Mouse (Mus musculus) MEL (cell line): ENCODE results near the gene Cbln3. TPM values are rescaled to one million over a fixed set of nuclear protein-coding genes. Genes with fewer than 3 reads are reported as not detected.

Experiments used
- DNase-seq: peaks from one replicate; pipeline ENCODE4 v3.0.0; 2011; ENCODE audit warnings: low read depth, low spot score
- H3K27ac ChIP-seq: 2 replicates; pipeline ENCODE4 v1.5.1; 2012; ENCODE audit warnings: low read depth, mild to moderate bottlenecking, control low read depth, low read length, moderate library complexity; ENCODE audit not compliant: control insufficient read depth
- H3K27me3 ChIP-seq, 2 experiments: fragments of 150-350 bp in 1 of 2; sonication (generic) in 1 of 2; 2 replicates each; pipeline ENCODE4 v1.6.1; 2012; ENCODE audit warnings: low read length in 2 of 2, mild to moderate bottlenecking in 2 of 2, improper control_type of control experiment in 1 of 2, moderate library complexity in 1 of 2; ENCODE audit not compliant: insufficient read depth in 2 of 2, control insufficient read depth in 1 of 2
- H3K36me3 ChIP-seq, 2 experiments: 2 replicates each; pipeline ENCODE4 v1.6.1; 2012 to 2014; ENCODE audit warnings: low read length in 2 of 2, improper control_type of control experiment in 1 of 2, inconsistent platforms in 1 of 2, mild to moderate bottlenecking in 1 of 2; ENCODE audit not compliant: insufficient read depth in 2 of 2, control insufficient read depth in 1 of 2
- H3K4me1 ChIP-seq, 2 experiments: fragments of 150-350 bp in 1 of 2; sonication (generic) in 1 of 2; 2 replicates each; pipeline ENCODE4 v1.6.1; 2012; ENCODE audit warnings: low read length in 2 of 2, improper control_type of control experiment in 1 of 2, mild to moderate bottlenecking in 1 of 2; ENCODE audit not compliant: insufficient read depth in 2 of 2, control insufficient read depth in 1 of 2
- H3K4me3 ChIP-seq, 2 experiments: fragments of 150-350 bp in 1 of 2; sonication (generic) in 1 of 2; 2 replicates each; pipeline ENCODE4 v1.5.1; 2012; ENCODE audit warnings: low read depth in 2 of 2, low read length in 2 of 2, mild to moderate bottlenecking in 2 of 2, moderate library complexity in 2 of 2, control low read depth in 1 of 2, improper control_type of control experiment in 1 of 2; ENCODE audit not compliant: control insufficient read depth in 1 of 2, insufficient read depth in 1 of 2
- H3K79me2 ChIP-seq: 2 replicates; pipeline ENCODE4 v1.6.1; 2012; ENCODE audit warnings: mild to moderate bottlenecking, low read length, moderate library complexity; ENCODE audit not compliant: control insufficient read depth, poor library complexity, insufficient read depth
- H3K9ac ChIP-seq: 2 replicates; pipeline ENCODE4 v1.6.1; 2012; ENCODE audit warnings: low read depth, mild to moderate bottlenecking, control low read depth, low read length, moderate library complexity; ENCODE audit not compliant: control insufficient read depth, poor library complexity, severe bottlenecking
- H3K9me3 ChIP-seq: fragments of 150-350 bp; sonication (generic); replicated peaks from 2 replicates; pipeline ENCODE4 v1.6.1; 2012; ENCODE audit warnings: mild to moderate bottlenecking, low read length, improper control_type of control experiment, moderate library complexity; ENCODE audit not compliant: insufficient read depth
- CHD1 ChIP-seq: IDR thresholded peaks from 2 replicates; pipeline ENCODE4 v1.6.1; 2012; ENCODE audit warnings: low read depth, mild to moderate bottlenecking, inconsistent platforms, low read length, improper control_type of control experiment
- E2F4 ChIP-seq: IDR thresholded peaks from 2 replicates; pipeline ENCODE4 v1.6.1; 2011; ENCODE audit warnings: low read depth, low read length, improper control_type of control experiment, borderline replicate concordance
- ELF1 ChIP-seq: IDR thresholded peaks from 2 replicates; pipeline ENCODE4 v1.6.1; 2014; ENCODE audit warnings: low read depth, mild to moderate bottlenecking, inconsistent platforms, low read length, improper control_type of control experiment, moderate library complexity
- JUND ChIP-seq: IDR thresholded peaks from 2 replicates; pipeline ENCODE4 v1.6.1; 2011; ENCODE audit warnings: low read depth, mild to moderate bottlenecking, improper control_type of control experiment, low read length
- MXI1 ChIP-seq: IDR thresholded peaks from 2 replicates; pipeline ENCODE4 v1.6.1; 2011; ENCODE audit warnings: mild to moderate bottlenecking, low read depth, low read length, improper control_type of control experiment
- MYB ChIP-seq: IDR thresholded peaks from 2 replicates; pipeline ENCODE4 v1.6.1; 2011; ENCODE audit warnings: mild to moderate bottlenecking, low read depth, low read length, improper control_type of control experiment
- MYC ChIP-seq: IDR thresholded peaks from 2 replicates; pipeline ENCODE4 v1.6.1; 2011; ENCODE audit warnings: low read depth, mild to moderate bottlenecking, low read length, improper control_type of control experiment, moderate library complexity
- POLR2A ChIP-seq, 2 experiments: IDR thresholded peaks; 2 replicates each; pipeline ENCODE4 v1.6.1; 2011 to 2012; ENCODE audit warnings: low read length in 2 of 2, mild to moderate bottlenecking in 2 of 2, control low read depth in 1 of 2, improper control_type of control experiment in 1 of 2, low read depth in 1 of 2, moderate library complexity in 1 of 2; ENCODE audit not compliant: control insufficient read depth in 1 of 2, insufficient read depth in 1 of 2, poor library complexity in 1 of 2
- POLR2AphosphoS2 ChIP-seq: IDR thresholded peaks from 2 replicates; pipeline ENCODE4 v1.6.1; 2011; ENCODE audit warnings: low read length, improper control_type of control experiment
- POLR2AphosphoS5 ChIP-seq: IDR thresholded peaks from 2 replicates; pipeline ENCODE4 v1.6.1; 2012; ENCODE audit warnings: low read depth, borderline replicate concordance, mild to moderate bottlenecking, inconsistent platforms, low read length, moderate library complexity, mixed read lengths
- RAD21 ChIP-seq: IDR thresholded peaks from 2 replicates; pipeline ENCODE4 v1.6.1; 2011; ENCODE audit warnings: mild to moderate bottlenecking, low read depth, low read length, improper control_type of control experiment
- SMC3 ChIP-seq: IDR thresholded peaks from 2 replicates; pipeline ENCODE4 v1.6.1; 2011; ENCODE audit warnings: low read depth, low read length, improper control_type of control experiment
- TAL1 ChIP-seq: IDR thresholded peaks from 2 replicates; pipeline ENCODE4 v1.6.1; 2012; ENCODE audit warnings: mild to moderate bottlenecking, inconsistent platforms, low read length, moderate library complexity, mixed read lengths
- TBP ChIP-seq: IDR thresholded peaks from 2 replicates; pipeline ENCODE4 v1.8.0; 2011; ENCODE audit warnings: low read depth, low read length, improper control_type of control experiment
- TCF12 ChIP-seq: IDR thresholded peaks from 2 replicates; pipeline ENCODE4 v1.6.1; 2014; ENCODE audit warnings: low read depth, mild to moderate bottlenecking, inconsistent platforms, low read length, improper control_type of control experiment, moderate library complexity
- UBTF ChIP-seq: IDR thresholded peaks from 2 replicates; pipeline ENCODE4 v1.6.1; 2012; ENCODE audit warnings: low read depth, mild to moderate bottlenecking, inconsistent platforms, low read length, improper control_type of control experiment, moderate library complexity, borderline replicate concordance; ENCODE audit not compliant: insufficient read depth
- USF2 ChIP-seq, 2 experiments: IDR thresholded peaks; 2 replicates each; pipeline ENCODE4 v1.6.1; 2011 to 2012; ENCODE audit warnings: improper control_type of control experiment in 2 of 2, low read length in 2 of 2, borderline replicate concordance in 1 of 2, inconsistent platforms in 1 of 2, low read depth in 1 of 2, mild to moderate bottlenecking in 1 of 2; ENCODE audit not compliant: insufficient read depth in 1 of 2
- ZC3H11A ChIP-seq: IDR thresholded peaks from 2 replicates; pipeline ENCODE4 v1.6.1; 2012; ENCODE audit warnings: low read depth, mild to moderate bottlenecking, inconsistent platforms, low read length, improper control_type of control experiment
- ZNF384 ChIP-seq: IDR thresholded peaks from 2 replicates; pipeline ENCODE4 v1.6.1; 2012; ENCODE audit warnings: low read depth, mild to moderate bottlenecking, inconsistent platforms, low read length, improper control_type of control experiment
- polyA plus RNA-seq, 2 experiments: library from polyadenylated mRNA; stranded (reverse) in 1 of 2; unstranded in 1 of 2; fragments of >175 nt in 1 of 2; fragments of >200 nt in 1 of 2; gene quantifications; 2 replicates each; pipeline versions ENCODE4 v1.2.1 to v1.2.4; 2012; ENCODE audit warnings: low replicate concordance in 2 of 2, low read depth in 1 of 2; ENCODE audit not compliant: insufficient read length in 2 of 2, insufficient read depth in 1 of 2, missing spikeins in 1 of 2
- total RNA-seq: library from RNA; depleted of rRNA; stranded (reverse); fragments of 300-350 nt; gene quantifications from 2 replicates; pipeline ENCODE4 v1.2.3, GENCODE M21; 2012

Gene Cbln3
- total and polyA plus RNA-seq, 3 experiments, result 0.19 TPM; not detected in 2

GRCm38 (mm10) chr14:55898947-55899346 lies 14.8 kb upstream of the Cbln3 start:
- H3K9ac ChIP-seq, result no peak overlapping the region
- H3K4me1 ChIP-seq, result peaks cover 0 to 5% of the 10 kb centered on the region in 2 experiments; a peak in 2 of 4 replicates
- H3K79me2 ChIP-seq, result no peaks in the 10 kb centered on the region
- TF ChIP-seq RAD21 (no peak), JUND (no peak), CHD1 (no peak), UBTF (no peak), POLR2AphosphoS5 (no peak), TBP (no peak), E2F4 (no peak)
- no peak overlapping the region for H3K4me3 ChIP-seq
- no peaks in the 10 kb centered on the region; a peak in 1 of 4 replicates for H3K36me3 ChIP-seq
- no peaks in the 10 kb centered on the region for H3K9me3 ChIP-seq
- no peak for DNase-seq
- peaks cover 0 to 2% of the 10 kb centered on the region in 2 experiments; a peak in 1 of 4 replicates for H3K27me3 ChIP-seq
- no peak overlapping the region for H3K27ac ChIP-seq

GRCm38 (mm10) chr14:55897671-55898070 lies 13.5 kb upstream of the Cbln3 start:
- no peak for TF ChIP-seq POLR2A (IDR thresholded peaks at IDR 0.05; ENCODE audit: control insufficient read depth in 1 of 2, insufficient read depth in 1 of 2, low read depth in 1 of 2, low read length in 2 of 2, poor library complexity in 1 of 2)
- TF ChIP-seq ZC3H11A, result no peak
- no peak for TF ChIP-seq USF2 (IDR thresholded peaks at IDR 0.05; ENCODE audit: borderline replicate concordance in 1 of 2, insufficient read depth in 1 of 2, low read depth in 1 of 2, low read length in 2 of 2)
- no peak for TF ChIP-seq TCF12
- no peak for TF ChIP-seq ZNF384
- no peak for TF ChIP-seq MXI1
- TF ChIP-seq MYC, result no peak
- TF ChIP-seq MYB, result no peak
- no peak for TF ChIP-seq ELF1
- no peak for TF ChIP-seq SMC3
- no peak for TF ChIP-seq POLR2AphosphoS2
- no peak for TF ChIP-seq E2F4
- TF ChIP-seq TAL1, result no peak
- no peak overlapping the region for H3K27ac ChIP-seq
- DNase-seq, result no peak
- no peaks in the 10 kb centered on the region; a peak in 1 of 4 replicates for H3K36me3 ChIP-seq
- H3K4me3 ChIP-seq, result no peak overlapping the region
- no peaks in the 10 kb centered on the region for H3K9me3 ChIP-seq
- no peak overlapping the region for H3K9ac ChIP-seq
- H3K27me3 ChIP-seq, result no peaks in the 10 kb centered on the region
- H3K4me1 ChIP-seq, result peaks cover 0 to 5% of the 10 kb centered on the region in 2 experiments; a peak in 2 of 4 replicates
- H3K79me2 ChIP-seq, result no peaks in the 10 kb centered on the region
